Mouse (Mus musculus): ENCODE measurements around the gene Cchcr1.

The Cchcr1 gene

DNA sequence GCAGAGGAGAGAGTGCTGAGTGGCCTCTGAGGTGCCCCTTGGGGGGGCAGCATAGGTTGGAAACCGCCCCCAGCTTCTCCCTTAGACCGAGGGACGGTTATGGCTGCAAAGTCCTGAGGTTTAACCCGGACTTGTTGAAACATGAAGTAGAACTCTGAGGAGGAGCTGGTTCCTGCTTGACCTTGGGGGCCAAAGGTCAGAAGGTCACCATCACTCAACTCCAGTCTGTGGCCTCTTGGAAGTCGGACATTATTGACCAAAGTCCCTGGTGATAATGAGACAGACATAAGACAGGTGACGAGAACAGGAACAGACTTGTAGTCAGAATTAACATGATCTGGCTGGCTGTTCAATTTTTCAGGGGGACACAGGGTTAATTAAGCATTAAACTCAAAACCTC is 2.1 kb upstream of the Cchcr1 start:
- no peak for DNase-seq (ENCODE audit: low spot score in 2 of 2)

DNA sequence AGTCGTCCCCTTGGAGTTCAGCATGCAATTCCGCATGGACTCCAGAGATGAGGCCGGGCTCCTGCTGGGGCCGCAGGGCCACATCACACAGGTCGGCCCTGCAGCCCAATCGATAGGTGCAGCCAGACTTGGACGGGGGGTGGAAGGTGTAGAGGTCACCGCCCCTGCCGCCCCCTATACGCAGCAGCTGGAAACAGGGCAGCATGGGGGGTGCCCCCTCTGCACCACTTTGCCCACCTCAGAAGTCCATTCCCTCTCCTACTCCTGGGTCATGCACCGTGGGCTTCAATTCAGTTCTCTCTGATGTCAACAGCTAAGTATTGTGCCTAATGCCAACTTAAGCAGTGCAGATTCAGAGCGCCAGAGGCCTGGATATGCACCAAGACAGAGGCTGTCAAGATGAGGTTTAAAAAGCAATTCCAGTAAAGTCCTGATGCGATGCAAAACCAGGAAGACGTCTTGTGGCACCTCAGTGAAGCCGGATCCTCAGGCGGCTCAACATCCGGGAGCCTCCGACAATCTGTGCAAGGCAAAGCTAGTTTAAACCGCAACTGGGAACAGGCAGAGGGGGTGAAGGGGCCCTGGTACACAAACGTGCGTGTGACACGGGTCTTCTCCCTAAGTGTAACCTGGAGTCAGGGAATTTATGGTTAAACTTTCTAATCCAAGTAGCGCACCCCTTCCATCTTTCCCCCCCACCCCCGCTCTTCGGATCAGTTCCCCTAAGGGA is 824 bp upstream of the Cchcr1 start:
- no peak for DNase-seq (ENCODE audit: low spot score in 2 of 2)

DNA sequence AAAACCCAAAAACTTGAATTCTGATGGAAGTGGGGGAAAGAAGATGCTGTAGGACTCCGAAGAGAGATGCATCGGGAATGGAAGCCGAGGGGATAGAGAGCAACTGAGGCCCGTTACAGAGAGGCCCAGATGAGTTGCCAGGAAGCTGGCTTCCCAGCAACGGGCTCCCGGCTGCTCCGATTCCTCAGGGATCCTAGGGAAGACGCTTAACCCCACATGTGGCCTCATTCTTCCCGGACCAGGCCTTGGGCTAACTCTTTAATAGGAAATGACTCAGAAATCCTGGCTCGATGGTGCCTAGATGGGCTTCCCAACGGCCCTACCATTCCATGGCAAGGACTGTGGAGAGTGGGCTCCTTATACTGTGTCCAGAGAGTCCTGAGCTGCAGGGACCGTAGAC is 626 bp downstream of the Cchcr1 start:
- DNase-seq (ENCODE audit: low spot score in 2 of 2): no peak

DNA sequence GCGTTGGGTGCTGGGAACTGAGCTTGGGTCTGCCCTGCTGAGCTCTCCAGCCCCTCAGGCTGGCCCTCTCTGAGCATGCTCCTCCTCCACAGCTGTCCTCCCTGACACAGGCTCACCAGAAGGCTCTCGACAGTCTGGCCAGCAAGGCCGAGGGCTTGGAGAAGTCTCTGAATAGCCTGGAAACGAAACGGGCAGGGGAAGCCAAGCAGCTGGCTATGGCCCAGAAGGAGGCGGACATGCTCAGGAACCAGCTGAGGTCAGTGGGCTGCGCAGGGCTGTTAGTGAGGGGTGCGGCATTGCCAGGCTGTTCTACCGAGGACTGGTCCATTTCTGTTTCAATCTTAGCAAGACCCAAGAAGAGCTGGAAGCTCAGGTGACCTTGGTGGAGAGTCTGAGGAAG is 7.5 kb downstream of the Cchcr1 start:
- DNase-seq (ENCODE audit: low spot score in 2 of 2): no peak

DNA sequence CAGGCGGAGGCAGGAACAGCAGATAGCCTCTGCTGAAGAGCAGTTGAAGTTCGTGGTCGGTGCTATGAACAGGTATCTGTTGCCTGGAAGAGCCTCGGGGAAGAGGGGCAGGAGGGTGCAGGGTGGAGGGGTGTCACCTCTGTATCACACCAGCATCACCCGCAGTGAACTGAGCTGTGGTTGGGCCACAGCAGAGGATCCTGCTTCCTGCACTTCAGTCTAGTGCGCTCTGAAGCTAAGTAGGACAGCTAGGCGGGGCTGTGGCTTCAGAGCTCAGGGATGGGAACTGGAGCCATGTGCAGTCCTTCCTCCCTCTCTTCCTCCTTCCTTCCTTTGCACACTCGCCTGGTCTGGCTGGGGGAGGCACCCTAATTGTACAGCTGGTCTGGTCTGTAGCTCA is 9.7 kb downstream of the Cchcr1 start:
- no peak for DNase-seq (ENCODE audit: low spot score in 2 of 2)

DNA sequence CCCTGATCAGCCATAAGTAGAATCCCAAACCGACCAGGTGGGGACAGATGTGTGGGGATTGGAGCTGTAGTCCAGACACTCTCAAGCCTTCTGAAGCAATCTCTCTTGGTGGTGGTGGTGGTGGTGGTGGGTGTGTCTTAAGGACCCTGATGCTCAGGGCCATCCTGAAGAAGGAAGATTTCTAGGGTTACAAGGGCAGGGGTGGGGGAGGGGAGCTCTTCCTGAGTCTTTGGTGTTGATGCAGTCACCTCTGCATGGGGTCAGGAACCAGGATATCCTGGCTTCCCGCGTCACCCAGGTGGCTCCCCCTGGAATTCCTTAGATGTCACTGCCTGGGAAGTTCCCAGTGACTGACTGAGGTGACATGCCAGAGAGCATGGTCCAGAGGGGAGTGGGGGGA is 15.5 kb downstream of the Cchcr1 start:
- DNase-seq (ENCODE audit: low spot score in 2 of 2): no peak

DNA sequence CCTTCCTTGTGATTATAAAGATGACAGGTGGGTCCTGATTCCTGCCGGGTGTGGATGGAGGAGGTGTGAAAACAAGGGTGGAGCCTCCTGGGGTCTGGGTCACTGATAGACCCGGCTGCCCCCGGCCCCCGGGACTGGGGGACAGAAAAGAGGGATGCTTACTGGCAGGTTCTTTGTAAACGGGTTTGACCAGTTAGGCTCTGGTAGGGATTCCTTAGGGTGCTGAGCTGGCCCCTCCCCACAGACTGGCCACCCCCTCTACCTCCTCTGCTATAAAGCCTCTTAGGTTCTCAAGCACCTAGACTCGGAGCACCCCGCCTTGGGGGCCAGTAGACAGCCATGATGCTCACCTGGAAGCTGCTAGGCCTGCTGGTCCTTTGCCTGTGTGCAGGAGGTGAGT is 16.0 kb downstream of the Cchcr1 start, which contains the start of gene Psors1c2:
TSS of gene Psors1c2 (plus strand) at position 301 of the 400 bp plus-strand sequence.
- DNase-seq (ENCODE audit: low spot score in 2 of 2): no peak

DNA sequence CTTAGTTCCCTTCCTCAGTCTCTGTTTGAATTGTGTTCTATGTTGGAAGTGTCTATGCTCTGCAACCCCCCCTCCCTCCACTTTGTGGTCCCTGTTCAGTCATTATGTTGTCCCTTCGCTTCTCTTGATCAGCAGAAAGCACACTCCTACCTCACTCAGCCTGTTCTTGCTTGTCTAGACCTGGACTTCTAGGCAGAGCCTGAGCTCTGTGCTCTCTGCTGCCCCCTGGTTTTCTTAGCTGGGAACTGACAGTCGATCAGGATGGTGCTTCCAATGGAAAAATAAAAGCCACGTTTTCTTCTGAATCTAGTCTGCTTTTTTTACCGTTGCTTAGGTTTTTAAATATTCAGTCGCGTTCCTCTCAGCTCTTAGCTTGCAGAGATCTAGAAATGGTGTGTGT is 17.4 kb downstream of the Cchcr1 start:
- DNase-seq (ENCODE audit: low spot score in 2 of 2): peak; percentile 40 to 66

DNA sequence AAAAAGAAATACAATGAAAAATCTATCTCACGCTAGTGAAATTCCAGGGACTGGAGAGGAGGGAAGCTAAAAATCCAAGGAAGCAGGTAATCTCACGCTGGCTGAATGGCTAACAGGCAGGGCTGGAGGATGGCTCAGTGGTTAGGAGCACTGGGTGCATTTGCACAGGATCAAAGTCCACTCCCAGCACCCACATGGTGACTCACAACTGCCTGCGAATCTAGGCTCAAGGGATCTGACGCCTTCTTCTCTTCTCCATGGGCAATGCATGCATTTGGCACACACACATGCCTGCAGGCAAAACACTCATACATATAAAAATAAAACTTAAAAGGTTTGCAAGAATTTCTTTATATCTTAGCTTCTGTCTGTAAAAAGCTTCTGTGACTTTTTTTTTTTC is 20.5 kb downstream of the Cchcr1 start:
- DNase-seq (ENCODE audit: low spot score in 2 of 2): no peak

DNA sequence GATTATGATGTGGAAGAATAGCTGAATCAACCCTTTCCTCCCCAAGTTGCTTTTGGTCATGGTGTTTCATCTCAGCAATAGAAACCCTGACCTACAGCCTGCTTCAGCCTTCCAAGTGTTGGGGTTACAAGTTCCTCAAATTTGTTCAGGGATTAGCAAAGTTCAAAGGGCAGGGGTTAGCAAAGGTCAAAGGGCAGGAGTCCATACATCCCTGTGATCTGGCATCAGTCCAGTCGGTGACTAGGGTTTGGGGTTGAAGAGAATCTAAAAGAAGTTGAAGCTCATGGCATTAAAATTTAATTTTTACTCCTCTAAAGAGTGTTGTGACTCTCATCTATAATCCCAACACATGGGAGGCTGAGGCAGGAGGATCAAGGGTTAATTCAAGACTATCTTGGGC is 21.6 kb downstream of the Cchcr1 start:
- no peak for DNase-seq (ENCODE audit: low spot score in 2 of 2)

DNA sequence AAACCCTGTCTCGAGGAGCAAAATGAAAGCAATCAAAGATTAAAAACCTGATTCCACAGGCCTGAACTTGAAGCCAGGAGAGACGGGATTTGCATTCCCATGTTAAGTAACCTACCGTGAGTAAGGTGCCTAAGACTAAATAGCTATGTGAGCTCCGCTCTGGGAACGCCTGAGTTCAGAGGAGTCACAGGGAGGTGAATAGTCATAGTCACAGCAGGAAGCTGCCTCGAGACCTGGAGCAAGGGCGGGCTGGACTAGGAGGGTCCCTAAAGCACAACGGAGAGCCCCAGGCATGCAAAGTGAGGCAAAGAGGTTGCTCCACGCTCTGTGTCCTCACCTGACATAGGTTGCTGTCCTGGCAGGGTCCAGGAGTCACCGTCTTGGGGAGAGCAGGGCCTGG is 22.6 kb downstream of the Cchcr1 start:
- no peak for DNase-seq (ENCODE audit: low spot score in 2 of 2)

DNA sequence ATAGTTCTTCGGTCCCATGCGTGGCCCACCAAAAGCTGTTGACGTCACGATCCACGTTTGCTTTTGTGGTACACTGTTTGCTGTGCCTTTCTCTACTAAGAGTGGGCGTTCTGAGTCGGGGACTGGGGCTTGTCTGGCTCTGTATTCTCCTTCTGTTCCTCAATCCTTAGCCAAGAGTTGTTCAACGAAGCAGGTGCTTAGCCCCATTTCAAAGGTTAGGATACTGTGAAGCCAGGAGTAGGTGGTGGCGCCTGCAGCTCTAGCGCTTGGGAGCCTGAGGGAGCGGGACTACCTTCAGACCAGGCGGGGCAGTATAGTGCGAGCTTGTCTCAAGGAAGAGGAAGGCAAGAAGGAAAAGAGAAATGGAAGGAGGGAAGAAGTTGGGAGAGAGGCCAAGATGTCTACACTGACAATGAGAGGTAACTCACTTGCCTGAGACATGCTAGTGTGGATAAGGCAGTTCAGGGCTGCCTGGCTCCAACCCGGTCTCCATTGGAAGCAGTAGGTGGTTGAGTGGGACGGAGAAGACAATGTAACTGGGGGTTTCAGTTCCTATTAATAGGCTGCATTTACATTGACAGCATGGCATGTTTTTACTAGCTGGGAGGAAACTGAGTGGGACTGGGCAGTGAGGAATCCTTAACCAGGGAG is 26.0 kb downstream of the Cchcr1 start:
- DNase-seq (ENCODE audit: low spot score in 2 of 2): no peak

DNA sequence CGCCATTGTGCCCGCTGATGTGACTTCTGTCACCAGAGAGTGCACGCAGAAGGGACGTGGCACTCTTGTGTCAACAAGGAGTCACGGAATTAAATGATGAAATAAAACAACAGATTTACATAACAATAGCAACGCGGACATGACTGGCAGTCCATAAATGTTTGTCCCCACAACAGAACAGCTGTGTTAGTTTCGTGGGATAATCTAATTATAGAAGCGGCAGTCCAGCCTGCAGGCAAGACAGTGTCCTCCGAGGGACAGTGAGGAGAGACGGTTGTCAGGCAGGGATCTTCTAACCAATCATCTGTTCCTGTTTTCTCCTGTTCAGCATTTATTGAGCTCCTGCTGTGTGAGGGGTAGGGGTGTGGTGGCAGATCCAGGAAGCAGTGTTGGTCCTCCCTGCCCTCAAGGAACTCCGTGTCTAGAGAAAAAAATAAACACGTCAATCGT is 26.5 kb downstream of the Cchcr1 start:
- DNase-seq (ENCODE audit: low spot score in 2 of 2): no peak

DNA sequence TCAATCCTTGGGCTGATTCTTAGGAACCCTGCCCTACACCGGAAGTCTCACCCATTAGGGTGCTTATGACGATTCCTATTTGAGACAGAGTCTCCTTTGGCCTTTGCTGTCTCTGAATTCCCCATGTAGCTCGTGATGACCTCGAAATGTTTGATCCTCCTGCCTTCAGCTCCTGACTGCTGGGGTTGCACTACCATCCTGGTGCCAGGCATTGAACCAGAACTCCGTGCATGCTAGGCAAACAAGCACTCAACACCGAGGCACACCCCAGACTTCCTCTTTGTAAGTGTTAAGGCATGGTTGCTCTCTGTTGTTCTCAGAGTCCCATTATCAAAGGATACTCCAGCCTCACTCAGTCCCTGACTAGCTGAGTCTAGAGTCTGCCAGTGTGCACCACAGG is 27.1 kb downstream of the Cchcr1 start:
- DNase-seq (ENCODE audit: low spot score in 2 of 2): no peak

DNA sequence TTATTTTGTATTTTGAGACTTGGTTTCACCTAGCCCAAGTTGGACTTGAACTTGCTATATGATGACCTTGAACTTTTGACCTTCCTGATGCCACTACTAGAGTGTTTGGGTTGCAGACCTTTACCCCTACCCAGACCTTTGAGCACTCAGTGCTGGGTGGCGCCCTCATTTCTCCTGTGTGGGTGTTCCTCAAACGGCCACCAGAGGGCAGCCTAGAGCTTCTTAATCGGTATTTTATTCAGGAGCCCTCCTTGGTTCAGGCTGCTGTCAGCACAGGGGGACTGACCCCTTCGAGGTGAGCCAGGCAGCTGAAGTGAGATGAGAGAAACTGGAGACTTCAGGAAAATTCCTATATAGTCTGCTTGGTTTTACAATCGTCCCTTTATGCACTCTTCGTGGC is 27.8 kb downstream of the Cchcr1 start:
- peak; percentile 22 to 53 for DNase-seq (ENCODE audit: low spot score in 2 of 2)

DNA sequence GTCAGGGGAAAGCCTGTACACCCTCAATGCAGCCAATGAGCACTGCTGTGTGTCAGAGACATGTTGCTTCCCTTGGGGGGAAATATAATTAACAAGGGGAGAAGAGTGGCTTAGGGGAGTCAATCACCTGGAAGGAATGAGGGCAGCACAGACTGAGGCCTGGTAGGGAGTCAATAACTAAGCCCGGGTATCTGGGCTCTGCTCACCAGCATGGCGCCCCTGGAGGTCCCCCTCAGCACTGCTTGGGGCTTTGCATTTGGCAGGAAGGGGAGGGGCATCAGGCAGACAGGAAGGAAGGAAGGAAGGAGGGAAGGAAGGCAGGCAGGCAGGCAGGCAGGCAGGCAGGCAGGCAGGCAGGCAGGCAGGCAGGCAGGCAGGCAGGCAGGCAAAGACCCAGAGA is 30.6 kb downstream of the Cchcr1 start:
- DNase-seq (ENCODE audit: low spot score in 2 of 2): no peak

DNA sequence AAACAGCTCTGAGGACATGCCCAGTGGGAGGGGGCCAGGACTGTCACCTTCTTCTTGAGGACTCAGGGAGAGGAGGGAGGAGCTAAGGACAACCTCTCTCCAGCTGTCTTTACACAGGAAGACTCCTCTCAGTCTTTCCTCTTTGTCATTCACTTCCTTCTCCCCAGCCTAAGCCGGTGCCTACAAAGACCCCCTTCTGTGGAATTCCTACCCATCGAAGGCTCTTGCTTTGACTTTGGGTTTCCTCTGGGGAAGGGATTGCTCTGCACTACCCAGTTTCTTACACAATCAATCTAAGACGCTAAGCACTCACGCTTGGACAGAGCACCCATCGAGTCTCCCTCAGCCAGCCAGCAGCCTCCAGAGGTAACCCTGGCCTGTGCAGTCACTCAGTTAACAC is 31.7 kb downstream of the Cchcr1 start:
- no peak for DNase-seq (ENCODE audit: low spot score in 2 of 2)

DNA sequence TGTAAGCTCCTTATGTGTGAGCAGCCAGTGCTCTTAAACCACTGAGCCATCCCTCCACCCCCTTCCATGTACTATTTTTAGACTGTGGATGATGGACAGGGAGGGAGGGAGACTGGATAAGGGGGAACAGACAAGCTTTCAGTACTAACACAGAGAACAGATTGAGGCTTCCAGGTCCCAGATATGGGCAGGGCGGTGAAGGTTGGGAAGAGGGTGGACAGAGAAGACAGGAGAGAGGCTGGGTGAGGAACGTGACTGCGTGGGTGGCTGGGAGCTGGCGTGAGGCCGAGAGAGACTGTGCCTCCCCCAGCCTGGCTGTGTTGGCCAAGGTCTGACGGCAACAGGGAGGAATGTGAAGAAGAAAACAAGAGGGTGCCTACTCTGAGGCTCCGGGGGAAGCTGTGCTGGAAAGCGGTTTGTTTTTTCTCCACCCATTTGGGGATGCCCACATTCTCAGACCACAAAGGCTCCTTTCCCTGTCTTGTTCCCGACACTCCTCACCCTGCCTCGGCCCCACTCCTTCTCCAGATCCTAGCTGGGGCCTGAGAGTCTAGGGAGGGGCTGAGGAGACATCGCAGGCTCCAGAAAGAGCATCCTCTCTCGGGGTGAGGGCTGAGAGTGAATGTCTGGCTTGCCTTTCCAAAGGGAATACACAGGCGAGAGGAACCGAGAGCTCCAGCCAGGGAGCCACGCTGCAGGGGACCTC is 32.7 kb downstream of the Cchcr1 start:
- peak; percentile 28 to 86 for DNase-seq (ENCODE audit: low spot score in 2 of 2)

DNA sequence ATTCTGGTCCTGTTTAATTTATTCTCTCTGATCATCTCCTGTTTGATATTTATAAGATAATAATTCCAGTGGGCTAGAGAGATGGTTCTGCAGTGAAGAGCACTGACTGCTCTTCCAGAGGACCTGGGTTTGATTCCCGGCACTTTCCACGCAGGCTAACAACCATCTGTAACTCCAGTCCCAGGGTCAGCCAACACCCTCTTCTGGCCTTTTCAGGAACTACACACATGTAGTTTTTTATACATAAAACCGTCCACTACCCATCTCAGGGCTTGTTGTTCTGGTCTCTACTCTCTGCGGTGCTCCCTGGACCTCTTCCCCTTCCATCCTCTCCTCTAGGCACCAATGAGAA is 33.2 kb downstream of the Cchcr1 start:
- DNase-seq (ENCODE audit: low spot score in 2 of 2): no peak

DNA sequence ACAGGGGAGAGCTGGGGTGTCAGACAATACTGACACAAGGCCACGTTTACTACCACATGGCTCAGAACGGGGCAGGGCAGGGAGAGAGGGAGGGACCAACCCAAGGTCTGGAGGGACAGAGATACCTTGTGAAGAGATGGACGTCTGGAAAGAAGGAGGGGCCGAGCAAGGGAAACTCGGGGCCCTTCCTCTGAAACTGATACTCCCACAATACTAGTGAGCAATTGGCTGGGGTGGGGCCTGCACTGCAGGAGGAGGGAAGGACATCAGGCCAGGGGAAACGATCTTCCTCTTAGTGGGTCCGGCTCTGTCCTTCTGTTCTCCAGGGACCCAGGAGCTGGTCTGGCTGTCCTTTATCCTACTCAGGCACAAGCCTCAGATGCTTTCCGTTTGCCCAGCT is 34.0 kb downstream of the Cchcr1 start:
- DNase-seq (ENCODE audit: low spot score in 2 of 2): no peak

DNA sequence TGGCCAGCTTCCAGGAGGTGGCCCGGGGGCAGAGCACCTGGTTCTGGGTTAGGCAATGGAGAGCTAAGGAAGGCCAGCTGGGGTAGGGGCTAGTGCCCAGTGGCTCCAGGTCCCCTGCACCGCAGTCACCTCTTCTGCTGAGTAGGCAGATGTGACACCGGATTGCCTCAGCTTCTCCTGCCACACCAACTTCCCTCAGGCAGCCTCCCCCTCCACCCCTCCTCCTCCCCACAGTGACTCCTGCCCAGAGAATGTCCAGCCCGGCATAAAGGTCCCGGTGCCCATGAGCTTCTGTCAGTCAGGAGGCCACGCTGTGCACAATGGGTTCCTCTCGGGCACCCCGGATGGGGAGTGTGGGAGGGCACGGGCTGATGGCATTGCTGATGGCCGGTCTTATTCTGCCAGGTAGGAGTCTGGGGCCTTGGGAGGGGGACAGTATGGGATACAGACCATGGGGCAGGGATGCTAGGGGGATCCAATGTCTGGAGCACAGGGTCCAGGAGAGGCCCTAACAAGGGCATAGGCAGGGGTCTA is 35.0 kb downstream of the Cchcr1 start, which contains the start of gene Cdsn:
TSS of gene Cdsn (plus strand) at position 248 of the 534 bp plus-strand sequence.
- DNase-seq (ENCODE audit: low spot score in 2 of 2): no peak

DNA sequence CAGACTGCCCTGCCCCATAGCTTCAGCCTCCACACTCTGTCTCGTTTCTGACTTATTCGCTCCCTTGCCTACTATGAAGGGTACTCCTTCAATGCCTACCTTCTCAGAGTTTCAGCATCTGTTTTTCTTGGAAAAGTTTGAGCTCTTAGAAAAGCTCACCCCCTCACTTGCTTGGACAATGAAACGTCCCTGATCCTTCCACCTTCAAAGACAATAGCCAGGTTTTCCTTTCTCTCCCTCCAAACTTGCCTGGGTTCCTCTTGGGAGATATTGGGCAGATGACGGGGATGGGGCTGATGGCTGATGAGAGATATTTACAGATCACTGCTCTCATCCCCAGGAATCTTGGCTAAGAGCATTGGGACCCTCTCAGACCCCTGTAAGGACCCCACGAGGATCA is 37.4 kb downstream of the Cchcr1 start:
- DNase-seq (ENCODE audit: low spot score in 2 of 2): no peak

Measured in urinary bladder, adult 18-20 months (tissue).